Mouse (Mus musculus): ENCODE data around the gene Rnft2. TPM values are rescaled to one million over a fixed set of nuclear protein-coding genes. Genes with fewer than 3 reads are reported as not detected.

Gene Rnft2
- total RNA-seq (2023): under 1 TPM in 1 of 2 experiments, not detected in 1; 0.22 TPM

GRCm38 (mm10) chr5:118244606-118245443, at the start of gene Rnft2, which contains the start of gene 2410131K14Rik:
Gene Rnft2 (minus strand): TSS chr5:118245116.
Gene 2410131K14Rik (plus strand): TSS chr5:118245227.

GRCm38 (mm10) chr5:118164581-118164980, 80.3 kb downstream of the Rnft2 start, which contains the start of gene Hrk:
Gene Hrk (plus strand): TSS chr5:118164648.

GRCm38 (mm10) chr5:118154839-118155564, 89.9 kb downstream of the Rnft2 start, which contains the start of gene Fbxw8:
Gene Fbxw8 (minus strand): TSS chr5:118155464.

Other genes with a start within 250 kb of the Rnft2 start
- 10 to 100 TPM in 1 of 2 experiments, 1 to 10 TPM in 1; 8.7 to 16.3 TPM for gene Tesc, start 217.4 kb downstream of the Rnft2 start, total RNA-seq (2023)
- gene Fbxw8, start 89.7 kb downstream of the Rnft2 start, total RNA-seq (2023): 10 to 100 TPM; 17.2 to 17.7 TPM
- not detected for gene Hrk, start 80.5 kb downstream of the Rnft2 start, total RNA-seq (2023)
- 1 to 10 TPM; 5.6 to 5.7 TPM for gene 2410131K14Rik, start 111 bp upstream of the Rnft2 start, total RNA-seq (2023)